Mouse (Mus musculus) ES-E14 (cell line): ENCODE data around the gene Plxna2.

Source experiments
- HCFC1 ChIP-seq: IDR thresholded peaks from 2 replicates; pipeline ENCODE4 v1.6.1; 2012; ENCODE audit warnings: low read length, inconsistent platforms, borderline replicate concordance; ENCODE audit not compliant: insufficient read depth
- MAFK ChIP-seq: IDR thresholded peaks from 2 replicates; pipeline ENCODE4 v1.6.1; 2014; ENCODE audit warnings: mild to moderate bottlenecking, low read depth, low read length, inconsistent platforms; ENCODE audit not compliant: insufficient read depth

DNA sequence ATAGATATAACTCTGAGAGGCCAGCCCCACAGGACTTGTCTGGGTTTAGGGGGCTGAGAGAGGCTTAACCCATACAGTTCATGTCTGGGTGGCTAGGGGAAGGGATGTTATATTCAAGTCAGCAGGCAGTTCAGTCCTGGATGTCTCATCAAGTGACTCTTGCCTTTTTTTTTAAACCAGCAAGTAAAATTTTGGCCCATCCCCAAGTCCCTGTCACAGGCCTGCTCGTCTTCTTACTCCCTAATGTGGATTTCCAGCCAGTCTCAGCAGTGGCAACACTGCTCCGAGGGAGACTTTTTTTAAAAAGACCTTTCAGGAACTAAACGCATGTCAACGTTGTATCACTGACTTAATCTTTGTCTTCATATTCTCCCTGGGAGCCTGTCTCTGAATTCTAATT, 7.0 kb downstream of the Plxna2 start:
- TF ChIP-seq MAFK (no peak), HCFC1 (no peak)
